Mouse (Mus musculus): ENCODE data around the gene Itga8. TPM values are rescaled to one million over a fixed set of nuclear protein-coding genes. Genes with fewer than 3 reads are reported as not detected.
A peak's percentile ranks its signal among the peaks of the same experiment; 100 is the strongest.

The Itga8 gene
- polyA plus RNA-seq, 1 experiment from 2014 or later, result 8.9 TPM

GRCm38 (mm10) chr2:12307311-12307710 is 5.6 kb upstream of the Itga8 start:
- Histone ChIP-seq H3K36me3 (ENCODE audit: control insufficient read depth, insufficient read depth) (no peaks in the 10 kb centered on the region), H3K27ac (ENCODE audit: low read length) (no peak overlapping the region), H3K9ac (ENCODE audit: low read length) (no peak overlapping the region), H3K4me3 (ENCODE audit: low read length) (no peak overlapping the region), H3K4me1 (ENCODE audit: control insufficient read depth, insufficient read depth, low read length) (no peaks in the 10 kb centered on the region), H3K27me3 (ENCODE audit: control insufficient read depth, insufficient read depth, low read length) (peaks cover 3% of the 10 kb centered on the region; the same call in 1 of the 2 replicates), H3K9me3 (replicated peaks; ENCODE audit: control insufficient read depth, low read length) (no peaks in the 10 kb centered on the region), H3K4me2 (ENCODE audit: low read depth, low read length) (no peak overlapping the region)
- no peak for ATAC-seq (replicated peaks; ENCODE audit: extremely low read depth, insufficient read depth, low FRiP score)

DNA sequence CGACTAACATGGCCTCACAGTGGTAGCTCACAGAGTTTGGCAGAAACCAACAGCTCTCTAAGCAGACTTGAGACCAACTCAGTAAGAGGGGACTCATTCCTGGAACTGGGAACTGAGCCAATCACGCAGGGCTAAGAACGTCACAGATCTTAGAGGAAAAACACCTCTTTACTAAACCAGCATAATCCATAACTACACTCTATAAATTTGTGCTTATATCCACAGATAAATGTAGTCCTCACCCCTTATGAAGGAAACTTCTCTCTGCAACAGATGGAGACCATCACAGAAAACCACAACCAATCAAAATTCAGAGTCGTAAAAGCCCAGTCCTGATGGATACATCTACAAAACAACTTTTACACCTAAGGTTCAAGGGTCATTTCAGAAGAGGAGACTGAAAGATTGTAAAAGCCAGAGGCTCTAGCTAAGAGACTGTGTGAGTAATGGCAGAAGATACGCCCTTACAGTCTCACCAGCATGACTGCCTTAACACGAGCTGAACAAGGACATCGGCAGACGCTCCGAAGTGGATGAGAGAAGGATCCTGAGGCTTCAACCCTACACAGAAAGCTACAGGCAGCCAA is 3.4 kb upstream of the Itga8 start:
- Histone ChIP-seq H3K9ac (ENCODE audit: low read length) (no peak overlapping the region), H3K4me1 (ENCODE audit: control insufficient read depth, insufficient read depth, low read length) (no peaks in the 10 kb centered on the region), H3K27me3 (ENCODE audit: control insufficient read depth, insufficient read depth, low read length) (peaks cover 15% of the 10 kb centered on the region), H3K4me2 (ENCODE audit: low read depth, low read length) (no peak overlapping the region), H3K27ac (ENCODE audit: low read length) (no peak overlapping the region), H3K9me3 (replicated peaks; ENCODE audit: control insufficient read depth, low read length) (no peaks in the 10 kb centered on the region), H3K4me3 (ENCODE audit: low read length) (no peak overlapping the region), H3K36me3 (ENCODE audit: control insufficient read depth, insufficient read depth) (no peaks in the 10 kb centered on the region)
- no peak for ATAC-seq (replicated peaks; ENCODE audit: extremely low read depth, insufficient read depth, low FRiP score)
- 67% methylated on average over 9 of the region's 9 CpGs for WGBS

- Histone ChIP-seq H3K4me1 (ENCODE audit: control insufficient read depth, insufficient read depth, low read length) (no peaks in the 10 kb centered on the region), H3K27me3 (ENCODE audit: control insufficient read depth, insufficient read depth, low read length) (peaks cover 16% of the 10 kb centered on the region), H3K36me3 (ENCODE audit: control insufficient read depth, insufficient read depth) (no peaks in the 10 kb centered on the region), H3K27ac (ENCODE audit: low read length) (no peak overlapping the region), H3K4me3 (ENCODE audit: low read length) (peak overlapping the region; percentile 74), H3K9ac (ENCODE audit: low read length) (peak overlapping the region; percentile 76; the same call in 1 of the 2 replicates), H3K4me2 (ENCODE audit: low read depth, low read length) (peak overlapping the region; percentile 98), H3K9me3 (replicated peaks; ENCODE audit: control insufficient read depth, low read length) (no peaks in the 10 kb centered on the region)
- 50% methylated on average over 15 of the region's 15 CpGs for WGBS
- ATAC-seq (replicated peaks; ENCODE audit: extremely low read depth, insufficient read depth, low FRiP score), result no peak
Observed at GRCm38 (mm10) chr2:12300449-12301228, 1.1 kb downstream of the Itga8 start.

DNA sequence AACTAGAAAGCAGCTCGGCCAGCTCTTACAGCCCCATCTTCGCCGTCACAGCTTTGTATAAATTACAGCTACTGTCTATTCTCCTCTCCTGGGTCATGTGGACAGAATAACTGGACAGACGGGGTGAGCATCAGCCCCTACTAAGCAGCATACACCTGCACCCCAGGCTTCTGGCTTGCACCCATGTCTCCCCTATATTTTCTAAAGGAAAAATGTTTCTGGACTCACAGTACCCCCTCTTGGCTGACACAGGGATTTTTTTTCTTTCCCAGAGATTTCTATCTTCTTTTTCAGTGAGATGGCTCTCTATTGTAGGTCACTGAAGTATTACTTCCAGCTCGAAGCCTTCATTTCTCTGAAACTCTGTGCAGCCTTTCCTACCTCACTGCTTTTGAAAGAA is 4.4 kb downstream of the Itga8 start:
- Histone ChIP-seq H3K27me3 (ENCODE audit: control insufficient read depth, insufficient read depth, low read length) (peaks cover 13% of the 10 kb centered on the region), H3K27ac (ENCODE audit: low read length) (no peak overlapping the region), H3K9ac (ENCODE audit: low read length) (no peak overlapping the region), H3K36me3 (ENCODE audit: control insufficient read depth, insufficient read depth) (no peaks in the 10 kb centered on the region), H3K4me3 (ENCODE audit: low read length) (no peak overlapping the region), H3K4me2 (ENCODE audit: low read depth, low read length) (no peak overlapping the region), H3K9me3 (replicated peaks; ENCODE audit: control insufficient read depth, low read length) (no peaks in the 10 kb centered on the region), H3K4me1 (ENCODE audit: control insufficient read depth, insufficient read depth, low read length) (0 out of 2 replicates have a peak, but pooled peaks cover 3% of the 10 kb centered on the region)
- ATAC-seq (replicated peaks; ENCODE audit: extremely low read depth, insufficient read depth, low FRiP score), result no peak
- WGBS, result 81% methylated on average over 5 of the region's 5 CpGs

- no peak for ATAC-seq (replicated peaks; ENCODE audit: extremely low read depth, insufficient read depth, low FRiP score)
- no peak overlapping the region for H3K27ac ChIP-seq (ENCODE audit: low read length)
- peaks cover 2% of the 10 kb centered on the region; the same call in 1 of the 2 replicates for H3K27me3 ChIP-seq (ENCODE audit: control insufficient read depth, insufficient read depth, low read length)
- H3K36me3 ChIP-seq (ENCODE audit: control insufficient read depth, insufficient read depth), result no peaks in the 10 kb centered on the region
- WGBS, result 80% methylated on average over 6 of the region's 6 CpGs
- no peaks in the 10 kb centered on the region for H3K9me3 ChIP-seq (replicated peaks; ENCODE audit: control insufficient read depth, low read length)
- H3K9ac ChIP-seq (ENCODE audit: low read length), result no peak overlapping the region
- no peak overlapping the region for H3K4me3 ChIP-seq (ENCODE audit: low read length)
- no peak overlapping the region for H3K4me2 ChIP-seq (ENCODE audit: low read depth, low read length)
- 0 out of 2 replicates have a peak, but pooled peaks cover 3% of the 10 kb centered on the region for H3K4me1 ChIP-seq (ENCODE audit: control insufficient read depth, insufficient read depth, low read length)
Observed at GRCm38 (mm10) chr2:12295150-12295549, 6.6 kb downstream of the Itga8 start.

DNA sequence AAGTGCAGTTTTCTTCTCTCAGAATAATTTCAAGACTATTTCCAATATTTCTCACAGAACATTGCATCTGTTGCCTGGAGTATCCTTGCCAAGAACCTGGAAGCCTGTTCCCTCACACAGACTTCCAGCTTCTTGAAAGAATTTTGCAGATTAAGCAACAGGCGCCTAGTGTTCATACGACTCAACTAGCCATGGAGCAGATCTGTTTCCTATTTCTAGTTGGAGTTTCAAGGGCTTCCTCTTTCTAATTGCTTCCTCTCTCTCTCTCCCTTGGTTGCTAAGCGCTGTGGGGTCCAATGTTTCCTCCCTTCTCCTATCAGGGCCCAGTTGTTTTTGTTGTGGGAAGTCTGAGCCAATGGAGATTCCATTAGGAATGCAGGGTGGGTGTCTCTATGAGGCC is 7.7 kb downstream of the Itga8 start:
- 38% methylated on average over 3 of the region's 3 CpGs for WGBS
- Histone ChIP-seq H3K4me3 (ENCODE audit: low read length) (no peak overlapping the region), H3K9me3 (replicated peaks; ENCODE audit: control insufficient read depth, low read length) (no peaks in the 10 kb centered on the region), H3K9ac (ENCODE audit: low read length) (no peak overlapping the region), H3K4me1 (ENCODE audit: control insufficient read depth, insufficient read depth, low read length) (0 out of 2 replicates have a peak, but pooled peaks cover 3% of the 10 kb centered on the region), H3K36me3 (ENCODE audit: control insufficient read depth, insufficient read depth) (no peaks in the 10 kb centered on the region), H3K27me3 (ENCODE audit: control insufficient read depth, insufficient read depth, low read length) (no peaks in the 10 kb centered on the region; the same call in 1 of the 2 replicates), H3K27ac (ENCODE audit: low read length) (0 out of 2 replicates have a peak overlapping the region, but pooled peaks have one; percentile 4), H3K4me2 (ENCODE audit: low read depth, low read length) (no peak overlapping the region)
- peak; percentile 28; the same call in 1 of the 2 replicates for ATAC-seq (replicated peaks; ENCODE audit: extremely low read depth, insufficient read depth, low FRiP score)

- H3K27ac ChIP-seq (ENCODE audit: low read length), result no peak overlapping the region
- H3K4me2 ChIP-seq (ENCODE audit: low read depth, low read length), result no peak overlapping the region
- no peaks in the 10 kb centered on the region for H3K27me3 ChIP-seq (ENCODE audit: control insufficient read depth, insufficient read depth, low read length)
- no peak overlapping the region for H3K9ac ChIP-seq (ENCODE audit: low read length)
- H3K36me3 ChIP-seq (ENCODE audit: control insufficient read depth, insufficient read depth), result no peaks in the 10 kb centered on the region
- H3K4me3 ChIP-seq (ENCODE audit: low read length), result no peak overlapping the region
- ATAC-seq (replicated peaks; ENCODE audit: extremely low read depth, insufficient read depth, low FRiP score), result no peak
- H3K4me1 ChIP-seq (ENCODE audit: control insufficient read depth, insufficient read depth, low read length), result 0 out of 2 replicates have a peak, but pooled peaks cover 3% of the 10 kb centered on the region
- H3K9me3 ChIP-seq (replicated peaks; ENCODE audit: control insufficient read depth, low read length), result no peaks in the 10 kb centered on the region
- 44% methylated on average over 8 of the region's 8 CpGs for WGBS
Observed at GRCm38 (mm10) chr2:12293458-12293857, 8.3 kb downstream of the Itga8 start.

DNA sequence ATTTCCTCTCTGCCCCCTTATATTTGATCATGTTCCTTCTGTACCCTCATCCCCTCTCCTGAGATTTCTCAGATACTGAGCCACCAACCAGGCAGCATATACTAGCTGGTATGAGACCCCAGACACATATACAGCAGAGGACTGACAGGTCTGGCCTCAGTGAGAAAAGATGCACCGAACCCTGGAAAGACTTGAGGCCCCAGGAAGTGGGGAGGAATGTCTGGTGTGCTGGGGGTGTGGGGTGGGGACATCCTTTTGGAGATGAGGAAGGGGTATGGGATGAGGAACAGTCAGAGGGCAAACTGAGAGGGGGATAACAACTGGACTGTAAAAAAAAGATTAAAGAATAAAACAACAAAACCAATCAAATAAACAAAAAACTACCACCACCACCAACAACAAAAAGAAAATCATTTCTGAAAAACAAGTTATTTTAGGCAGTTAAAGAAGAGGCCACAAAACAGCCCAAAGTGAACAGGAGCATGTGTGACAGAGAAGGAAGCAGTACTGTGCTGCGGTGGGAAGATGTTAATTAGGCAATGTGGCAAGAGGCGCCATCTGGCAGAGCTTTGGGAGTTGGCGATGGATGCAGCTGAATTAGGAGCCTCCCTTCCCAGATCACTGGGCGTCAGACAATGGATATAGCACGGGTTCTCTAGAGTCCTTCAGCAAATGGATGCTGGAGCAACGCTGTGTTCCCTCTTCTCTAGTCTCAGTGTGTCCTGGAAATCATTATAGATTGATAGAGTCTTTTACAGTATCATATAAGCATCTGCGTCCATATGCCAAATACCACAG is 9.5 kb downstream of the Itga8 start:
- ATAC-seq (replicated peaks; ENCODE audit: extremely low read depth, insufficient read depth, low FRiP score), result no peak

More for the DNA sequence above, 9.5 kb downstream of the Itga8 start:
- H3K4me1 ChIP-seq (ENCODE audit: control insufficient read depth, insufficient read depth, low read length), result 0 out of 2 replicates have a peak, but pooled peaks cover 3% of the 10 kb centered on the region
- H3K36me3 ChIP-seq (ENCODE audit: control insufficient read depth, insufficient read depth), result no peaks in the 10 kb centered on the region
- no peaks in the 10 kb centered on the region for H3K9me3 ChIP-seq (replicated peaks; ENCODE audit: control insufficient read depth, low read length)
- H3K27ac ChIP-seq (ENCODE audit: low read length), result no peak overlapping the region
- H3K4me2 ChIP-seq (ENCODE audit: low read depth, low read length), result no peak overlapping the region
- 55% methylated on average over 8 of the region's 8 CpGs for WGBS
- H3K4me3 ChIP-seq (ENCODE audit: low read length), result no peak overlapping the region
- no peak overlapping the region for H3K9ac ChIP-seq (ENCODE audit: low read length)
- no peaks in the 10 kb centered on the region for H3K27me3 ChIP-seq (ENCODE audit: control insufficient read depth, insufficient read depth, low read length)
